Mouse (Mus musculus) embryonic facial prominence, embryonic 10.5 days (tissue): ENCODE data around the gene Lrp11. TPM values are rescaled to one million over a fixed set of nuclear protein-coding genes. Genes with fewer than 3 reads are reported as not detected.

Experiments used
- DNase-seq: peaks from one replicate; pipeline ENCODE4 v3.0.0-alpha.2; 2017; ENCODE audit warnings: low spot score
- H3K27ac ChIP-seq: fragments of 300-500 bp; sonication (generic); replicated peaks from 2 replicates; pipeline ENCODE4 v1.5.1; 2016; ENCODE audit warnings: mild to moderate bottlenecking
- H3K27me3 ChIP-seq: fragments of 300-500 bp; sonication (generic); replicated peaks from 2 replicates; pipeline ENCODE4 v1.6.1; 2016; ENCODE audit warnings: low read depth, mild to moderate bottlenecking; ENCODE audit not compliant: poor library complexity, severe bottlenecking
- H3K36me3 ChIP-seq: fragments of 300-500 bp; sonication (generic); replicated peaks from 2 replicates; pipeline ENCODE4 v1.6.1; 2016; ENCODE audit warnings: mild to moderate bottlenecking, moderate library complexity
- H3K4me1 ChIP-seq: fragments of 300-500 bp; sonication (generic); 2 replicates; pipeline ENCODE4 v1.6.1; 2016
- H3K4me3 ChIP-seq: fragments of 300-500 bp; sonication (generic); 2 replicates; pipeline ENCODE4 v1.5.1; 2016; ENCODE audit warnings: mild to moderate bottlenecking, moderate library complexity
- H3K9me3 ChIP-seq: fragments of 300-500 bp; sonication (generic); 2 replicates; pipeline ENCODE4 v1.6.1; 2016; ENCODE audit warnings: mild to moderate bottlenecking
- WGBS: fragments of 180-500 bp; shearing (Covaris S2); methylation state at CpG from one replicate; pipeline ENCODE4 v1.1.7; 2016; 5-methylcytosine and 5-hydroxymethylcytosine counted together
- polyA plus RNA-seq: library from polyadenylated mRNA; unstranded; fragments of >200 nt; fragmentation: Nextera tagmentation; extraction: Ambion mirVana; gene quantifications from 2 replicates; pipeline ENCODE4 v1.2.1, GENCODE M21; 2016

Lrp11 gene
- polyA plus RNA-seq, result 4.8 and 5.2 TPM in 2 replicates

DNA sequence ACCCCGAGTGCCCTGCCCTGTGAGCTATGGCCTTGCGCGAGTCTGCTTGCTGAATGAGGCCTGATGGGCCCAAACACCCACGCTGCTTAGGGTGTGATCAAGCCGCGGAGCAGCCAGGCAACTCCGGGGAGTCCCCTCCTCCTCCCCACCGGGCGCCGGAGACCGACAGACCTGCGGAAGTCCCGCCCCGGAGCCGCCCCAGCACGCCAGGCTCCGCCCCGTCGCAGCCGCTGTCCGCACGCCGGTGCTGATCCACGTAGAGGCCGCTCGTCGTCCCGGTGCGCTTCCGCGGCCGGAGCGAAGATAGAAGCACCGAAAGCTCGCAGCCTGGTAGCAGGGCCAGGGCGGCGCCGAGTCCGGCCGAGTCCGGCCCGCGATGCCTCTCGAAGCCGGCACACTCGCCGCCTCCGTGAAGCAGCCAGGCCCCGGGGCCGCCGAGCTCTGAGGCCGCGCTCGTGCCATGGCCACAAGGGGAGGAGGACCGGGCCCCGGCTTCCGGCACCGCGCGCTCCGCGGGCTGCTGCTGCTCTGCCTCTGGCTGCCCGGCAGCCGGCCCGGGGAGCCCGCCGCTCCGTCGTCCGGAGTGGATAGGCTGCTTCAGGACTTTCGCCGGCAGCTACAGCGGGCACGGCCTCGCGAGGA is at the start of gene Lrp11:
TSS of gene Lrp11 (plus strand) at position 209 of the 642 bp plus-strand sequence.
- DNase-seq, result peak; percentile 96
- peak within 1 kb of the TSS; percentile 84 for H3K4me3 ChIP-seq
- H3K9me3 ChIP-seq, result no peaks in the 10 kb centered on the region
- peaks cover 11% of the 10 kb centered on the region for H3K4me1 ChIP-seq
- WGBS, result under 1% methylated on average over 76 of the region's 76 CpGs
- peaks cover 26% of the 10 kb centered on the region for H3K27me3 ChIP-seq
- peak within 1 kb of the TSS; percentile 69 for H3K27ac ChIP-seq
- no peaks in the 10 kb centered on the region for H3K36me3 ChIP-seq

DNA sequence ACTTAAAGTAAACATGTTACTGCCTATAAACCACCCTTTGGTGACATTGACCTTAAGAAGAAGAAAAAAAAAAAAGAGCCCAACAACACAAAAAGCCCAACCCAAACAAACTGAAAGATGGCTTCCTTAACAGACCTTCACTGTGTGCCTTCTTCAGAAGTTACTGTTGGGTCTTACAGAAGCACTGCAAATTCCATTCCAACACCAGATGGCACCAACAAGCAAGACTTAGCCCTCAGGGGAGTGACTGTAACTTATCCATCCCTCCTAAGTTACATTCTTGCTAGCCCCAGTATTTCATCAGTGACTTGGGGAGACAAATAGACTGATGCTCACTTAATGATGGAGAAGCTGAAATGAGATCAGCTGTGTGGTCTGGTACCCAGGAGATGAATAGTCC is 11.6 kb upstream of the Lrp11 start:
- Histone ChIP-seq H3K27ac (no peak overlapping the region), H3K4me1 (0 out of 2 replicates have a peak, but pooled peaks cover 3% of the 10 kb centered on the region), H3K27me3 (no peaks in the 10 kb centered on the region), H3K9me3 (no peaks in the 10 kb centered on the region), H3K36me3 (no peaks in the 10 kb centered on the region), H3K4me3 (no peak overlapping the region)
- DNase-seq, result no peak

DNA sequence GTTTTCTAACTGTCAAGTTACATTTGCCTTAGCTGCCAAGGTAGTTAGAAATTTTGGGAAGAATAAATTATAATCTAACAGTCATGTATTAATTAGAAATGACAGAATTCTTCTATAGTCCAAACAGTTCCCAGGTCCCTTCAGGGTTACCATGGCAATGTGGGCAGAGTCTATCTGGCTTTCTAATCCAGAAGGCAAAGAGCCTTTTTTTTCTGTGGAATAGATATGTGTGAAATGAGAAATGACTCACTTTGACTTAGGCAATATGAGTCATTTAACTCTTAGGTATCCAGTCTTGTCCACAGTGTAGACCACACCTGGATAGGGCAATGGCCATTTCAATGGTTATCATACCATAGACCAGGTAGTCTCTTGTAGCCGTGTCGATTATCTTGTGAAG is 8.2 kb upstream of the Lrp11 start:
- H3K27ac ChIP-seq, result no peak overlapping the region
- H3K4me1 ChIP-seq, result 0 out of 2 replicates have a peak, but pooled peaks cover 3% of the 10 kb centered on the region
- H3K4me3 ChIP-seq, result no peak overlapping the region
- no peak for DNase-seq
- H3K9me3 ChIP-seq, result no peaks in the 10 kb centered on the region
- H3K27me3 ChIP-seq, result no peaks in the 10 kb centered on the region
- no peaks in the 10 kb centered on the region for H3K36me3 ChIP-seq
- WGBS, result 94% methylated on average over 2 of the region's 2 CpGs

DNA sequence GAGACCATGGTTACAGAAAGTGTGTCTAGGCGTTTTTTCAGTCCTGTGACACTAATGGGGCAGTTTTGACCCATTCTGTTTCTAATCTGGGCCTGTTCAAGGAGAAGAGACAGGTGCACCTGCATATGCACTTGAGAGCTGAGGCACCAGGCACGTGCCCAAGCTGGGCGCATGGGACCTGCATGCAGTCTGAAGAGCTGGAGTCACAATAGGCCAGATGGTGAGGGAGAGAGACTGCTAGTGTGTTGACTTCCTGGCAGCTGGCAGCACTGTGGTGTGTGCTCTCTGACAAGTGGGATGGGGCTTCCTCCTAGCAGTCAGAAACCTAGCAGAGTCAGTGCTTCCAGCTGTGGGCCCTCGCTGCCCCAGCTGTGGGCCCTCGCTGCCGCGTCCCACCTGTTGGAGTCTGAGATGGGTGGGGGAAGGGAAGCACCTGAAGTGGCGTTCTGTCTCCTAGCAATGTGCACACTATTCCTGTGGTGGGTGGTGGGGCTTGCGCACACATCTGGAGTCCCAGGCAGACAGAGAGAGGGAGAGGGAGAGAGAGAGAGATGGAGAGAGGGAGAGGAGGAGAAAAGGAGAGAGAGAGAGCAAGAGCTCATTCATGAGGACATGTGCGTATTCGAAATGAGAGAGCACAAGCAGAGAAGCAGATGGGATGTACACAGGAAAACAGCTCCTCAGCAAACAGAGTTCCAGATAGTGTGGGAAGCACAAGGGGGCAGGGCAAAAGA is 7.3 kb upstream of the Lrp11 start:
- Histone ChIP-seq H3K4me1 (0 out of 2 replicates have a peak, but pooled peaks cover 3% of the 10 kb centered on the region), H3K27me3 (no peaks in the 10 kb centered on the region), H3K27ac (no peak overlapping the region), H3K9me3 (no peaks in the 10 kb centered on the region), H3K36me3 (no peaks in the 10 kb centered on the region), H3K4me3 (no peak overlapping the region)
- WGBS, result 43% methylated on average over 11 of the region's 11 CpGs
- no peak for DNase-seq

DNA sequence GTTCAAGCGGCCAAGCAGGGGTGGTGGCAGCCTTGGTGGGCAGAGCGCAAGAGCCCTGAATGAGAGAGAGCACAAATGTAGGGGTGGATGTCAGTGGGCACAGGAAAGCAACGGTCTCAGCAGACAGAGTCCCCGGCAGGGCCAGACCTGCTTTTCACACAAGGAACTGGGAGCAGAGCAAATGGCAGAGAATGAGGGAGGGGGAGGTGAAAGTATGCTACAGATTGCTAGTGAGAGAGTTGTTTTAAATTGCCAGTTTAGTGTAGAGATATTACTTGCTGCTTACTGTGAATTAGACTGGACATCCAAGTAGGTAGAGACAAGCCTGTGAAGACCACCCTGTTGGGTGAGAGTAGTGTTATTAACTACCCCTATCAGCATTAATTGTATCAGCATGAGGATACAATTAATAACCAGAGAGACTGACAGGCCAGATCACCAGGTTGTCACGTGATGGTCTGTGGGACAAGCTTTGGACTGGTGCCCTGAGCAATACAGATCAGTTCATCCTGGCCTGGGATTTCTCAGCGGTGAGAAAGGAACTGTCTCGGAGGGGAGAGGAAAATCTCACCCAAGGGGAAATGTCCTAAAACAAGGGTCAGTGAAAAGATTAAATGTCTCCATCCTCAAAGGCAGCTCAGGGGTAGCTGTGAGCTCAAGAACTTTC is 6.6 kb upstream of the Lrp11 start:
- 0 out of 2 replicates have a peak, but pooled peaks cover 3% of the 10 kb centered on the region for H3K4me1 ChIP-seq
- 54% methylated on average over 7 of the region's 7 CpGs for WGBS
- no peaks in the 10 kb centered on the region for H3K9me3 ChIP-seq
- no peak overlapping the region for H3K27ac ChIP-seq
- no peak overlapping the region for H3K4me3 ChIP-seq
- H3K36me3 ChIP-seq, result no peaks in the 10 kb centered on the region
- no peaks in the 10 kb centered on the region for H3K27me3 ChIP-seq
- no peak for DNase-seq

DNA sequence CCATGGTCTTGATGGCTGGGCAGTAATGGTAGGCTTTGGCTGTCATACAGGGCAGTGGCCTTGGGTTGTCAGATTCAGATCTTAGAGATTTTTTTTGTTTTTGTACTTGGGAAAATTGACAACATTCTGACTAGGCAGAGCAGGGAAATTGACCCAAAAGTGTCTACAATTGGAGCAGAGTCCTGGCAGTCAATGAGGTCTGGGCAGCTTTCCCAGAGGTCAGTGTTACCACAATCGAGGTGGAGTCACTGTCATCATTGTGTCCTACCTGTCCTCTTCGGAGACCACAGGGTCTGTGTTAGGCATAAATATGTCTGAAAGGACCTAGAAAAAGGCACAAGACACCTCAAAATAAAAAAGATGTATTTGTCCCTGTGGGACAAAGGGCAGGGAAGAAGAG is 2.8 kb upstream of the Lrp11 start:
- no peak overlapping the region for H3K4me3 ChIP-seq
- H3K36me3 ChIP-seq, result no peaks in the 10 kb centered on the region
- H3K9me3 ChIP-seq, result no peaks in the 10 kb centered on the region
- peaks cover 18% of the 10 kb centered on the region for H3K27me3 ChIP-seq
- peaks cover 14% of the 10 kb centered on the region for H3K4me1 ChIP-seq
- H3K27ac ChIP-seq, result no peak overlapping the region
- no peak for DNase-seq
- 79% methylated on average over 2 of the region's 2 CpGs for WGBS

DNA sequence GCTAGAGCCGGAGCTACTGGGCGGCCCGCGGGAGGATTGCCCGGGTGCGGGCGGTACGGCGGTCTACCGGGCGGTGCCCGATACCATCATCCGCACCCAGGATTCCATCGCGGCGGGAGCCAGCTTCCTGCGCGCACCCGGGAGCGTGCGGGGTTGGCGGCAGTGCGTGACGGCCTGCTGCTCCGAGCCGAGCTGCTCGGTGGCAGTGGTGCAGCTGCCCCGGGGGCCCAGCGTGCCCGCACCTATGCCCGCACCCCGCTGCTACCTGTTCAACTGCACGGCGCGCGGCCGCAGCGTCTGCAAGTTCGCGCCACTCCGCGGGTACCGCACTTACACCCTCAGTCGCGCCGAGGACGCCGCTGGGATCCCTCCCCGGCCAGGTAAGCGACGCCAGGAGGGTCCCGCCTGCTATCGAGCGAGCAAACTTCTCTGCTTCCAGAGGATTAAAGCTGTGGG is 662 bp downstream of the Lrp11 start:
- under 1% methylated on average over 54 of the region's 54 CpGs for WGBS
- H3K4me1 ChIP-seq, result peaks cover 11% of the 10 kb centered on the region
- peak overlapping the region; percentile 84 for H3K4me3 ChIP-seq
- peak overlapping the region; percentile 69 for H3K27ac ChIP-seq
- peaks cover 26% of the 10 kb centered on the region for H3K27me3 ChIP-seq
- no peaks in the 10 kb centered on the region for H3K9me3 ChIP-seq
- H3K36me3 ChIP-seq, result no peaks in the 10 kb centered on the region
- DNase-seq, result no peak

DNA sequence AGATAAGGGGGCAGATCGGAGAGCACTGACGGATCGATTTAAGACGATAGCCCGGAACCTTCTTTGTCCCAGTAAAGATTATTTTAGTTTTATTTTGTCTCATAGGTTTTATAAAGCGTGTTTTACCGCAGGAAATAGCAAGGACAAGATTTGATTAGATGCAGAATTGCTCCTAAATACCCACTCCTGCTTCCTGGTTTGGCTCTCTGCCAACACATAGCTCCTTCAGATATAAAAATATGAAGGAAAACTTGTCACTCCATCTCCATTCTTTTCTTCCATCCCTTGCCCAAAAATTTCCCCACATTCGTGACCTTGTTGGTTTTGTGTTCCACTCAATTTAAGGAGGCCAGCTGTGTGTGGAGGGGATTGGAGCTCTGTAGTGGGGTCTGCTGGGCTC is 1.2 kb downstream of the Lrp11 start:
- Histone ChIP-seq H3K4me3 (peak overlapping the region; percentile 84), H3K9me3 (no peaks in the 10 kb centered on the region), H3K27ac (no peak overlapping the region), H3K36me3 (no peaks in the 10 kb centered on the region), H3K27me3 (peaks cover 26% of the 10 kb centered on the region), H3K4me1 (peaks cover 11% of the 10 kb centered on the region)
- DNase-seq, result no peak
- 6% methylated on average over 8 of the region's 8 CpGs for WGBS

DNA sequence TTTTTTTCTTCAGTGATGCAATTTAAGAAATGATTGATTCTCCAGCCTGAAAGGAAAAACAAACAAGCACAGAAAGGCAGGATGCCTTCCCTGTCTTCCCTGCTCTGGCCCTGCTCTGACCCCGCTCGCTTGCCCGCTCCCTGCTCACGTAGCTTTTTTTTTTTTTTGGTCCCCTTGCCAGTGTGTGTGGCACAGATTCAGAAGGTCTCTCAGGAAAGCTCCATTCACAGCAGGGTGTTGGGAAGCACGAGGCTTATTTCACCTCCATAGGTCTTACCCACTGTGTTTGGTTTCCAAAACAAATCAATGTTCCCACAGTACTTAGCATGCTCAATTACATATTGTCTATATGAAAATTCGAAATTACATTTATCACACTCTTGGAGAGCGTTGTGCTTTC is 5.2 kb downstream of the Lrp11 start:
- peaks cover 26% of the 10 kb centered on the region for H3K27me3 ChIP-seq
- 54% methylated on average over 7 of the region's 7 CpGs for WGBS
- no peaks in the 10 kb centered on the region for H3K36me3 ChIP-seq
- H3K4me1 ChIP-seq, result peaks cover 10% of the 10 kb centered on the region
- no peak for DNase-seq
- H3K4me3 ChIP-seq, result no peak overlapping the region
- H3K27ac ChIP-seq, result no peak overlapping the region
- H3K9me3 ChIP-seq, result no peaks in the 10 kb centered on the region

DNA sequence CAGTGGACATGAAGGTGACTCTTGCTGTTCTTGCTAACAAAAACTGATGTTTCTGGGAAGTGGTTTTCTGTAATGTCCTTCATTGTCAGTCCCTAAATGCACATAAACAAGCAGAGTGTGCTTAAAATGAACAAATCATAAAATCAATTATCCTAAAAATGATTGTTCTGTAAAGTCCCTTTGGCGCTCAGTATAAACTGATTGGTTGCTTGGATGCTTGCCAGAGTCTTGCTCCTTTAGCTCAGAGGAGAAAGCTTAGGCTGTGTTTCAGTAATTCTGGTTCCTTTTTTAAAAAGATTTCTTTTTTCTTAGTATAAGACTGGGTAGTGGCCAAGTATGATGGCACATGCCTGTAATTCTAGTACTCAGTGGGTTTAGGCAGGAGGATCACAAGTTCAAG is 6.7 kb downstream of the Lrp11 start:
- no peaks in the 10 kb centered on the region for H3K36me3 ChIP-seq
- WGBS, result 93% methylated on average over 1 of the region's 1 CpGs

DNA sequence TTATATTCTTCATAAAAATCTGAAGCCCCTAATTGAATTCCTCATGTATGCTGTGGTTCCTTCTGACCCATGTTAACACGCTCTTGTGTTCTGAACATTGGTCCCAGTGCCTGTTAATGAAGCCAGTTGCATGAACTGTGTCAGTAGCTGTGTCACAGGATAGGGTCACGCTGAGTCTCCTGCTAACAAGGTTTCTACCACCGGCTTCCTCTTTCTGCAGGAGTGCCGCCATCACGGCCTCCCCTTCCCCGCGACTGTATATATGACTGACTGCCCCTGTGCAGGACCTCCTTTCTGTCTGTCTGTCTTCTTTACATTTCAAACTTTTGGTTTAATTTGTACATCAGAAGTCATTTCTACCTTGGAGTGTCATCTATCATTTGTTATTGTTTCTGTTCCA is 8.6 kb downstream of the Lrp11 start:
- no peak for DNase-seq
- Histone ChIP-seq H3K27me3 (no peaks in the 10 kb centered on the region), H3K27ac (no peak overlapping the region), H3K4me1 (0 out of 2 replicates have a peak, but pooled peaks cover 3% of the 10 kb centered on the region), H3K4me3 (no peak overlapping the region), H3K9me3 (no peaks in the 10 kb centered on the region), H3K36me3 (no peaks in the 10 kb centered on the region)
- WGBS, result 91% methylated on average over 7 of the region's 7 CpGs

More for the DNA sequence above, 6.7 kb downstream of the Lrp11 start:
- Histone ChIP-seq H3K9me3 (no peaks in the 10 kb centered on the region), H3K27me3 (peaks cover 13% of the 10 kb centered on the region), H3K4me1 (0 out of 2 replicates have a peak, but pooled peaks cover 3% of the 10 kb centered on the region), H3K27ac (no peak overlapping the region), H3K4me3 (no peak overlapping the region)
- DNase-seq, result no peak

DNA sequence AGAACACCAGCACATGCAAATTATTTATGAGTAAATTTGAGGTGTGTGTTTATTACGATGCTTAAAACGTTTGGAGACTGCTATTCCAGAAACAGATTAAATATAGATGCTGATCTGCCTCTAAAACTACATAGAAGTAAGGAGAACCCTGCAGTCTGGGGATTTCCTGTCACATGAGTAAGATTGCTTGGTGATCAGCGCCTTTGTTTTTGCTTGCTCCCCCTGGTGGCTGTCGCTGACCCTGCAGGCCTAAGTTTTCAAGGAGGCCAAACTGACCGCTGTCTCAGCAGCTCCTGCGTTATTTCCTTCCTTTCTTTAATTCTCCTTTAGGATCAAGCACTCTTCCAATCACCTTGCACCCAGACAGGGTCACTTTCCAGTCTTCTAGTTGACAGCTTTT is 11.0 kb downstream of the Lrp11 start:
- no peak overlapping the region for H3K27ac ChIP-seq
- H3K4me1 ChIP-seq, result 0 out of 2 replicates have a peak, but pooled peaks cover 3% of the 10 kb centered on the region
- H3K36me3 ChIP-seq, result no peaks in the 10 kb centered on the region
- no peak overlapping the region for H3K4me3 ChIP-seq
- WGBS, result 14% methylated on average over 6 of the region's 6 CpGs
- no peaks in the 10 kb centered on the region for H3K9me3 ChIP-seq
- DNase-seq, result peak; percentile 77
- H3K27me3 ChIP-seq, result no peaks in the 10 kb centered on the region
